Mouse (Mus musculus) MEL (cell line): Measurements from ENCODE around the gene Stra6l. TPM values are rescaled to one million over a fixed set of nuclear protein-coding genes. Genes with fewer than 3 reads are reported as not detected.

Source experiments
- DNase-seq: peaks from one replicate; pipeline ENCODE4 v3.0.0; 2011; ENCODE audit warnings: low read depth, low spot score
- H3K27ac ChIP-seq: 2 replicates; pipeline ENCODE4 v1.5.1; 2012; ENCODE audit warnings: low read depth, mild to moderate bottlenecking, control low read depth, low read length, moderate library complexity; ENCODE audit not compliant: control insufficient read depth
- H3K27me3 ChIP-seq, 2 experiments: fragments of 150-350 bp in 1 of 2; sonication (generic) in 1 of 2; 2 replicates each; pipeline ENCODE4 v1.6.1; 2012; ENCODE audit warnings: low read length in 2 of 2, mild to moderate bottlenecking in 2 of 2, improper control_type of control experiment in 1 of 2, moderate library complexity in 1 of 2; ENCODE audit not compliant: insufficient read depth in 2 of 2, control insufficient read depth in 1 of 2
- H3K36me3 ChIP-seq, 2 experiments: 2 replicates each; pipeline ENCODE4 v1.6.1; 2012 to 2014; ENCODE audit warnings: low read length in 2 of 2, improper control_type of control experiment in 1 of 2, inconsistent platforms in 1 of 2, mild to moderate bottlenecking in 1 of 2; ENCODE audit not compliant: insufficient read depth in 2 of 2, control insufficient read depth in 1 of 2
- H3K4me1 ChIP-seq, 2 experiments: fragments of 150-350 bp in 1 of 2; sonication (generic) in 1 of 2; 2 replicates each; pipeline ENCODE4 v1.6.1; 2012; ENCODE audit warnings: low read length in 2 of 2, improper control_type of control experiment in 1 of 2, mild to moderate bottlenecking in 1 of 2; ENCODE audit not compliant: insufficient read depth in 2 of 2, control insufficient read depth in 1 of 2
- H3K4me3 ChIP-seq, 2 experiments: fragments of 150-350 bp in 1 of 2; sonication (generic) in 1 of 2; 2 replicates each; pipeline ENCODE4 v1.5.1; 2012; ENCODE audit warnings: low read depth in 2 of 2, low read length in 2 of 2, mild to moderate bottlenecking in 2 of 2, moderate library complexity in 2 of 2, control low read depth in 1 of 2, improper control_type of control experiment in 1 of 2; ENCODE audit not compliant: control insufficient read depth in 1 of 2, insufficient read depth in 1 of 2
- H3K79me2 ChIP-seq: 2 replicates; pipeline ENCODE4 v1.6.1; 2012; ENCODE audit warnings: mild to moderate bottlenecking, low read length, moderate library complexity; ENCODE audit not compliant: control insufficient read depth, poor library complexity, insufficient read depth
- H3K9ac ChIP-seq: 2 replicates; pipeline ENCODE4 v1.6.1; 2012; ENCODE audit warnings: low read depth, mild to moderate bottlenecking, control low read depth, low read length, moderate library complexity; ENCODE audit not compliant: control insufficient read depth, poor library complexity, severe bottlenecking
- H3K9me3 ChIP-seq: fragments of 150-350 bp; sonication (generic); replicated peaks from 2 replicates; pipeline ENCODE4 v1.6.1; 2012; ENCODE audit warnings: mild to moderate bottlenecking, low read length, improper control_type of control experiment, moderate library complexity; ENCODE audit not compliant: insufficient read depth
- CTCF ChIP-seq, 3 experiments: IDR thresholded peaks in 2 of 3; conservative IDR thresholded peaks in 1 of 3; 2 replicates each; pipeline ENCODE4 v1.5.1; 2011 to 2012; ENCODE audit warnings: low read length in 3 of 3, low read depth in 2 of 3, mild to moderate bottlenecking in 2 of 3, improper control_type of control experiment in 1 of 3, inconsistent platforms in 1 of 3, mixed read lengths in 1 of 3, moderate library complexity in 1 of 3; ENCODE audit not compliant: control insufficient read depth in 1 of 3, insufficient read depth in 1 of 3, poor library complexity in 1 of 3, severe bottlenecking in 1 of 3
- HCFC1 ChIP-seq: IDR thresholded peaks from 2 replicates; pipeline ENCODE4 v1.6.1; 2012; ENCODE audit warnings: low read depth, mild to moderate bottlenecking, inconsistent platforms, low read length, improper control_type of control experiment, moderate library complexity
- MAX ChIP-seq: IDR thresholded peaks from 2 replicates; pipeline ENCODE4 v1.6.1; 2011; ENCODE audit warnings: low read length, improper control_type of control experiment
- MAZ ChIP-seq: IDR thresholded peaks from 2 replicates; pipeline ENCODE4 v1.6.1; 2012; ENCODE audit warnings: low read depth, mild to moderate bottlenecking, inconsistent platforms, low read length, improper control_type of control experiment
- MEF2A ChIP-seq: IDR thresholded peaks from 2 replicates; pipeline ENCODE4 v1.6.1; 2014; ENCODE audit warnings: low read depth, mild to moderate bottlenecking, inconsistent platforms, low read length, improper control_type of control experiment; ENCODE audit not compliant: poor library complexity, insufficient replicate concordance, severe bottlenecking; ENCODE audit errors: extremely low read depth
- MXI1 ChIP-seq: IDR thresholded peaks from 2 replicates; pipeline ENCODE4 v1.6.1; 2011; ENCODE audit warnings: mild to moderate bottlenecking, low read depth, low read length, improper control_type of control experiment
- MYC ChIP-seq: IDR thresholded peaks from 2 replicates; pipeline ENCODE4 v1.6.1; 2011; ENCODE audit warnings: low read depth, mild to moderate bottlenecking, low read length, improper control_type of control experiment, moderate library complexity
- NELFE ChIP-seq: IDR thresholded peaks from 2 replicates; pipeline ENCODE4 v1.6.1; 2011; ENCODE audit warnings: low read depth, low read length, improper control_type of control experiment
- RAD21 ChIP-seq: IDR thresholded peaks from 2 replicates; pipeline ENCODE4 v1.6.1; 2011; ENCODE audit warnings: mild to moderate bottlenecking, low read depth, low read length, improper control_type of control experiment
- RCOR1 ChIP-seq: IDR thresholded peaks from 2 replicates; pipeline ENCODE4 v1.6.1; 2012; ENCODE audit warnings: low read depth, mild to moderate bottlenecking, inconsistent platforms, low read length, improper control_type of control experiment
- SIN3A ChIP-seq: IDR thresholded peaks from 2 replicates; pipeline ENCODE4 v1.6.1; 2012; ENCODE audit warnings: low read length, improper control_type of control experiment, inconsistent platforms
- SMC3 ChIP-seq: IDR thresholded peaks from 2 replicates; pipeline ENCODE4 v1.6.1; 2011; ENCODE audit warnings: low read depth, low read length, improper control_type of control experiment
- TCF12 ChIP-seq: IDR thresholded peaks from 2 replicates; pipeline ENCODE4 v1.6.1; 2014; ENCODE audit warnings: low read depth, mild to moderate bottlenecking, inconsistent platforms, low read length, improper control_type of control experiment, moderate library complexity
- polyA plus RNA-seq, 2 experiments: library from polyadenylated mRNA; stranded (reverse) in 1 of 2; unstranded in 1 of 2; fragments of >175 nt in 1 of 2; fragments of >200 nt in 1 of 2; gene quantifications; 2 replicates each; pipeline versions ENCODE4 v1.2.1 to v1.2.4; 2012; ENCODE audit warnings: low replicate concordance in 2 of 2, low read depth in 1 of 2; ENCODE audit not compliant: insufficient read length in 2 of 2, insufficient read depth in 1 of 2, missing spikeins in 1 of 2
- total RNA-seq: library from RNA; depleted of rRNA; stranded (reverse); fragments of 300-350 nt; gene quantifications from 2 replicates; pipeline ENCODE4 v1.2.3, GENCODE M21; 2012

Stra6l gene
- total and polyA plus RNA-seq, 3 experiments = not detected

GRCm38 (mm10) chr4:45890066-45890761 lies 41.8 kb downstream of the Stra6l start, which contains the start of gene Ccdc180:
Ccdc180 (plus strand) TSS chr4:45890303.
- Histone ChIP-seq H3K27ac (no peak within 1 kb of the TSS), H3K27me3 (peaks cover 0 to 4% of the 10 kb centered on the region in 2 experiments), H3K36me3 (no peaks in the 10 kb centered on the region), H3K79me2 (no peaks in the 10 kb centered on the region), H3K4me1 (no peaks in the 10 kb centered on the region), H3K9me3 (no peaks in the 10 kb centered on the region), H3K9ac (no peak within 1 kb of the TSS), H3K4me3 (no peak within 1 kb of the TSS)
- peak; percentile 55; the same call in 1 of the 2 replicates for TF ChIP-seq MAX
- no peak for TF ChIP-seq SMC3
- TF ChIP-seq SIN3A = peak; percentile 42; the same call in 1 of the 2 replicates
- peak; percentile 59; the same call in 1 of the 2 replicates for TF ChIP-seq MXI1
- no peak for TF ChIP-seq NELFE
- TF ChIP-seq MYC = 0 out of 2 replicates have a peak, but pooled peaks have one; percentile 42
- no peak for TF ChIP-seq RCOR1
- peak; percentile 62 for DNase-seq

- H3K79me2 ChIP-seq = no peaks in the 10 kb centered on the region
- no peak for TF ChIP-seq MEF2A
- no peak for TF ChIP-seq MXI1
- TF ChIP-seq RAD21 = no peak
- no peak for TF ChIP-seq HCFC1
- TF ChIP-seq TCF12 = no peak
- TF ChIP-seq CTCF (IDR thresholded peaks at IDR 0.05 in 2 of 3, conservative IDR thresholded peaks at IDR 0.05 in 1 of 3; ENCODE audit: control insufficient read depth in 1 of 3, insufficient read depth in 1 of 3, low read depth in 2 of 3, low read length in 3 of 3, poor library complexity in 1 of 3, severe bottlenecking in 1 of 3) = no peak
- TF ChIP-seq MAZ = no peak
- TF ChIP-seq MYC = no peak
- TF ChIP-seq, all 39 proteins: peak for 0
- no peaks in the 10 kb centered on the region for H3K4me1 ChIP-seq
- no peaks in the 10 kb centered on the region for H3K36me3 ChIP-seq
- no peak overlapping the region for H3K4me3 ChIP-seq
- H3K27me3 ChIP-seq = peaks cover 0 to 8% of the 10 kb centered on the region in 2 experiments; a peak in 3 of 4 replicates
- H3K9ac ChIP-seq = no peak overlapping the region
- DNase-seq = no peak
- no peaks in the 10 kb centered on the region for H3K9me3 ChIP-seq
- no peak overlapping the region for H3K27ac ChIP-seq
Measured at GRCm38 (mm10) chr4:45896425-45897081, 48.1 kb downstream of the Stra6l start.
